Mouse (Mus musculus): ENCODE data around the gene Clec16a.

The Clec16a gene

DNA sequence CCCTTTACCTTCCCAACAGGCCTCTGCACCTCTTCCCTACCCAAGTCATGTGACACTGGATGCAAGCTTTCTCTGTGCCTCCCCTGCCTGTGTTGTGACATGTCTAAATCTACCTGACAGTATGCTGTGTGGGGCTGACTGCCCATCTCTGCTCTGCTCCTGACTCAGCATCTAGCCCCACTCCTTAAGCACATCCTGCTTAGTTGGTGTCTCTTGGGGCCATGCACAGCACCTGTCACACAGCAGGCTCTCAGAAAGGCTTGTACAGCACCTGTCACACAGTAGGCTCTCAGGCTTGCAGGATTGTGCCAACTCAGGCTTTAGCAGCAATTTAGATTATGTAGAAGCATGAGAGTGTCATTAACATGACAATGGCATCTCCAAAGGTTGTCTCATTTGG, 106.7 kb downstream of the Clec16a start:
- DNase-seq: no peak

DNA sequence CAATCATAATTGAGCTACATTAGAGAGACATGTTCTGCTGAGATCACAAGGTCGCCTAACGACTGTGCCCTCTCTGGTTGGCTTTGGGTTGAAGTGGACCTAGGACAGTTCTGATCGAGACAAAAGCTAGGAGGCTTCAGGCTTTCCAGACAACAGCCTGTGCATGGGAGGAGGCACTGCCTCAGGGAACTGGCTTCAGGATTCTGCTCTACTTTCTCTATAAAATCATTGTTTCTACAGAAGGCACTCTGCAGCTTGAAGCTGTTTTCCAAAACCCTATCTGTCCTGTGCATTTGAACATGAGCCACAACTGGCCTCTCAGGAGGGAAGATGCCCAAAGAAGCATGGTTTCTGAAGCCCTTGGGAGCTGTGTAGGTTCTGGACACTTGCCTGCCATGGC, 107.8 kb downstream of the Clec16a start:
- no peak for DNase-seq

DNA sequence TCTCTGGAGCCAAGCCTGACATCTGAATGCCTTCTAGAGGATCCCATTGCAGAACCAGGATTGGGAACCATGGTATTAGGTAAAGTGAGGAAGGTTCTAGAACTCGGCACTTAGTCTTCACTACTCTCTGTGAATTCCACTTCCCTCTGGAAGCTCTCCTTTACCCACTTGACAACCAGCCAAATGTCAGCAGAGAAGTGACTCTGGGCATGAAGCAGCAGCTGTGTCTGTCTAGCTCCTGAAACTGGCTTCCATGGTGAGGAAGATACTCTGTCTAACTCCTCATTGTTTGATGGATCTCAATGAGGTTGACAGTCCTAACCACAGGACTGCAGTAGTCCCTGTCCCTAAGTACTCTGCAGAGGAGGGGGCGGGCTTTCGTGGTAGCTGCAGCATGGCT, 110.1 kb downstream of the Clec16a start:
- no peak for DNase-seq

DNA sequence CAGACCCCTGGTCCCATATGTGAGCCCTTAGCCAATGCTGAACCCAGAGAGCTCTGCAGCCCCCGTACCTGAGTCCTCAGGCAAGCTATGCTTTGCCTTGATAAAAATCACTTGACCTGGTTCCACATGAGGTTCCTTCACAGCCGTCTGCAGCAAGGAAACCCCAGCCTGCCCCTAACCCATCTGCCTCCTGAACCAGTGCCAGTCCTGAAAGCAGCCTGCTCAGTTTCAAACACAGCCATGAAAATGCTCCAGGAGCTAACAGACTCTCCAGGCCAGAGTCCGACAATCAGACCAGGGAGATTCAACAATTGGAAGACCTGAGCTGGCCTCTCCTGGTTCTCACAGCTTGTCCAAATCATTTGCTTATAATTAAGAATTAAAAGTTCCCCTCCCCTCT, 110.8 kb downstream of the Clec16a start:
- no peak for DNase-seq

DNA sequence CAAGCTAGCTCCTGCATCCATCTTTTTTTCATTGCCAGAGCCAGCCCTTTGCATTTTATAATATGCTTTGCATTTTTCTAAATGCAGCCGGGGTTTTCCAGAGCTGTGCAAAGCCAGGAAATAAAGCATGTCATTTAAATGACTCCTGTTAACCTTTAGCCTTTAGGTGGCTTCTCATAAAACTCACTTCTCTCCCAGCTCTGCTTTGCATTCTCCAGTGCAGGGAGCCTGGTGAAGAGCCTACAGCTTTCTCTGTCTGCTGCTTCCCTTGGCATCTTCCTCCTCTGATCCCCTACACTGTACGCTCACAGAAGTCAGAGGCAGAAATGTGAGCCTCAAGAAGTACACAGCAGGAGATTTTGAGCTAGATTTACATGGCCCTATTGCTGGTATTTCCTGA, 111.3 kb downstream of the Clec16a start:
- no peak for DNase-seq

DNA sequence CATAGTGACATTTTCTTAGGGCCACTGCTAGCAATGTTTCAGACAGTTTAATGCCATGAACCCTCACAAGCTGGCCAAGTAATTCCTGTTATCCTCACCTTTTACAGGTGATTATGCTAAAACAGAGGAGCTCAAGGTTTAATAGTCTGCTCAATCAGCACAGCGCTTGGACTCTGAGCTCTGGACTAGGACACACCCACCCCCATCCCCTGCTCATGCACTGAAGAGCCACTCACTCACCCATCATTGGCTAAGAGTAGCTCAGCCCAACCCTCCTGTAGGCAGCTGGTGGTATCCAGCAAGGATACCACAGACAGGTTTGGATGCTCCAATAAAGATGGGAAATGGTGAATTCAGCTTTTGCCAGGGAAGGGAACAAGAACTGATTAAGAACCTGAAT, 111.8 kb downstream of the Clec16a start:
- no peak for DNase-seq

DNA sequence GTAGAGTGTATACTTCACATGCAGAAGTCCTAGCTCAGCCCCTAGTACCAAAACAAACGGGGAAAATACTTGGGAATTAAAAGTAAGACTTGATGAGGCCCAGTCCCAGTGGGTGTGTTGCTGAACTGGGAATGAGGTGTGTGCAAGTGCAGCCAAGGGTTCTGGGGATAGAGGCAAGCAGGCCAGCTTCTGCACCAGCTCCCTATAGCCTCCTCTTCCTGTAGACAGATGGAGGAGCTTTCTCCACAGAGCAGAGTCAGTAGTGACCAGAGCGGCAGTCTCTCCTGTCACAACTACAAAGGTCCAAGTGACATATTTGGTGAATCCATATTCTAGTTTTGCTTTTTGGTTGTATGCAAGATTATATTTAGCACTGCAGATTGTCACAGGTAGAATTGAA, 114.1 kb downstream of the Clec16a start:
- DNase-seq: no peak

DNA sequence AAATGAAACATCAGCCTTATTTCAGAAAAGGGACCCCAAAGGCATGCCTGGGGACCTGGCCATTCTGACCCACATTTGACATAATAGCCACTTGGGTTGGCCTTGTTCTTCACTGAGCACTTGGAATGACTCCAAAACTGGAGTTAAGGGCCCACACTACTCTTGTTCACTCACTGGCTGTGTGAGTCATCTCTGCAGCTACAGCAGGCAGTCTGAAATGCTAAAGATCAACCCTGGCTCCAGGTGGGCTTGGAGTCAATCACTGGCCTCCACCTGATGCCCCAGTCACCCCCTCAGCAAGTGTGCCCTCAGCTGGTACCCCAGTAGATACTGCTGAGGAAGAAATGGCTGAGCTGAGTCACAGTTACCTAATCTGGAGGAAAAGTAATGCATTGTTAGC, 115.4 kb downstream of the Clec16a start:
- peak; percentile 46 for DNase-seq

DNA sequence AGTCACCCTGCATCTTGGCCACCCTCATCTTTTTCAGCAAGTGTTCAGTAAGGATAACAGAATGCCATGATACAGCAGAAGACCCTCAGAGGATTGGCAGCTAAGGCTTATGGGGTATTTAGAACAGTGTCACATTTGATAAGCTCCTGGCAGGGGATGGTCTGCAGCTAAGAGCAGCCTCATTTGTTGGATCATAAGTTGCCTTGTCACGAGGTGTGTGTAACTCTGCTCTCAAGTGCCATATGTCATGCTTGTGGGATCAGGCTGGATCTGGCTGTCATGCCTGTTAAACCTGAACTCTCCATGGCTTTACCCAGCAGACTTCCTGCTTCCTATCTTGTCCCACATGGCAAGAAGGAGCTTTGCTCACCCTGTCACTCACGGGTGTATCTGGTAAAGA, 116.2 kb downstream of the Clec16a start:
- DNase-seq: no peak

DNA sequence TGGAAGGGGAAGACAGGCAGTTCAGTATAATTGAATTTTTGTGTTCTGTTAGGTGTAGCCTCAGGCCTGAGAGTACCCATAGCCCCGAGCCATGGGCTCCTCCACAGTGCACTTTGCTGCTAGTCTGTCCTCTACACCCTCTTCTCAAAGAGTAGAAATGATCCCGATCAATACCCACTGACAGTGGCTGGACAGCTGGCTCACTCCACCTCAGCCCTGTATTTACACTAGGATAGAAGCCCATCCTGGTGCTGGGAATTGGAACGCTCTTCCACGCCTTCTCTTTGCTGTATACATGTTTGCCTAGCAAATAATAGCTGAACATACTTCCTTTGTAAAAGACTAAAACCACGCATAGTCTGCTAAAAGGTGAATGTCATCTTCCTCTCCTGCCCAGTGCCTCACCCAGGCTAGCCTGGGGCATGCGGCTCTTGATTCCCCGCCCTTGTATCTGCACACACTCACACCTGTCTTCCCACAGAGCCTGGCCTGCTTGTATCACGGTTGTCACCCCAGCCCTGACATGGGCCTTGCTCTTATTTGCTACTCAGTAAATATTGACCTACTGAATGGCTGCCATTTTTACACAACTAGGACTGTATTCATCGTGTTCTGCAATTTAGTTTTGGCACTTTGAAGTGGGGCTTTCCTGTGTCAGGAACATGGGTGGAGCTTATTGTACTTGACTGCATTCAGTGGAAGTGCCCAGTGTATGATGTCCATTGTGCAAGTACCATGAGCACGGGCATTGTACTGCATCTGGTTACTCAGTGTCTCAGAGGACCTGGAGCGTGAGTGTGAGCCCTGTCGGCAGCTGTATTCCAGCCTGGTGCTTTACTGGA, 119.0 kb downstream of the Clec16a start:
- DNase-seq: peak; percentile 42

DNA sequence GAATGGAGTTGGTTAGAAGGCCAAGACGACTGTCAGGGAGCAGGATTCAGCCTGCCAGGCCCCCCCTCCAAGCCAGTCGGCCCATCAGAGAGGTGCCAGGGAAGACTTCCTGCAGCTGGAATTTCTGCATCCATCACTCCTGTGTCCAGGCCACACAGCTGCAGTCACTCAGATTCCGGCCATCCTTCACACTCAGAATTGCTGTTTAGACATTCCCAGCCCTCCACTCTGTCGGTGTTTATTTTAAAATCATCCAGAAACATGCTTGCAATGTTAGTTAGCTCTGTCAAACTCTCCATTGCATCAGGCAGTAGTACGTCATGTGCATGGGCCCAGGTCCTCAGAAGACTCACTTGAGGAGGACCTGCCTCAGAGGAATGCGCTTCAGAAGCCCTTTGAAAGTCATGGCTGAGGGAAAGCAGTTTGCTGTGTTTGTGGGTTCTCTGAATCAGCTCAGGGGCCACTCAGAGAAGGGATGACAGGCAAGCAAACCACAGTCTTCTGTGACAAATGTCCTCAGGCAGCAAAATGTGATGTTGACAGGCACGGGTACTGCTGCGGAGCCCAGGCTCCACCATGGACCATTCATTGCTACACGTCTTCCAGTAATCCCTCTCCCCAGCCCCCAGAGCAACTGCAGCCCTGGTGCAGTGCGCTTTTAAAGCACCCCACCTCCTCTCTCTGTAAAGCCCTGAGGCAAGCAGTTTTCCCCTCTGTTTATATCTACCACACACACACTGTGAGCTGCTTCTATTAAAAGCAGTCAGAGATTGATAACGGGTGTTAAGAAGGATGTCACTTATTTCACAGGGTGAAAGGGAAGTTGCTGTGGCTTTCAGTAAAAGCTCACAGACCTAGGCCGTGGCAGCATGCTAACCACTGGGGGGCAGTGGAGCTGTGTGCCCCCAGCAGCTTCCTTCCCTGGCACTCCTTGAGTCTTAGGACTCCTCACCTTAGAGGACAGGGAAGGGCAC, 120.1 kb downstream of the Clec16a start:
- peak; percentile 87 for DNase-seq

DNA sequence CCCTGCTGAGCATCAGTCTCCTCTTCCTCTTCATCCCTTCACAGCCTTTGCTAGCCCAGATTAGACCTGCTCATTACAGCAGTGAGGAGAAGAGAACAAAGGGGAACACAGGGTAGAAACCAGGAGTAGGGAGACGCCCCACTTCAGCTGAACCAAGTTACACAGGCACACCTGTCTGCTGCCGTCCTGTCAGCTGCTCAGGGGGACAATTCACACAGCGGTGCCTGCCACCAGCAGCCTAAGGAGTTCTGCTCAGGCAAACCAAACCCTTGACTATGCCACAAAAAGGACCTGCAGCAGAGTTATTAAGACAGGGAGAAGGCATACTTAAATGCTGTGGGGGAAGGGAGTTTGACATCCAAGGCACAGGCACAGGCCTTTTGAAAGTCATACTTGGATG, 121.6 kb downstream of the Clec16a start:
- DNase-seq: no peak

DNA sequence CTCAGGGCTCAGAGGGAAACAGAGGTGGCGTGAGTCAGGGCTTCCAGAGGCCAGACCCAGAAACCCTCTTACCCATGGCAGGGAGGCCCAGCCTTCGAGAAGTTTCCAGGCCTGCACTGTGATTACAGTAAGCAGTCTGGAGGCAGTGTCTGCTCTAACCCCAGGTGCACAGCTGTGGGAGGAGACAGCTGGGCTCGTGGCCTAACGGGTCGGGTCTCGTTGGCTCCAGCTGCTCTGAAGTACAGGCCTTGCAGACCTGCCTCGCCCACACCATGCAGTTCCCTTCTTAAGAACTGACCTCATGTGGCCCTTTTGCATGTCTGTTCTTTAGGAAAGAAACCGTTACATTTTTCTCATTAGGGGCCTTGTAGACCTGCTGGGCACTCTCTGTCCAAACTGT, 123.3 kb downstream of the Clec16a start:
- DNase-seq: no peak

DNA sequence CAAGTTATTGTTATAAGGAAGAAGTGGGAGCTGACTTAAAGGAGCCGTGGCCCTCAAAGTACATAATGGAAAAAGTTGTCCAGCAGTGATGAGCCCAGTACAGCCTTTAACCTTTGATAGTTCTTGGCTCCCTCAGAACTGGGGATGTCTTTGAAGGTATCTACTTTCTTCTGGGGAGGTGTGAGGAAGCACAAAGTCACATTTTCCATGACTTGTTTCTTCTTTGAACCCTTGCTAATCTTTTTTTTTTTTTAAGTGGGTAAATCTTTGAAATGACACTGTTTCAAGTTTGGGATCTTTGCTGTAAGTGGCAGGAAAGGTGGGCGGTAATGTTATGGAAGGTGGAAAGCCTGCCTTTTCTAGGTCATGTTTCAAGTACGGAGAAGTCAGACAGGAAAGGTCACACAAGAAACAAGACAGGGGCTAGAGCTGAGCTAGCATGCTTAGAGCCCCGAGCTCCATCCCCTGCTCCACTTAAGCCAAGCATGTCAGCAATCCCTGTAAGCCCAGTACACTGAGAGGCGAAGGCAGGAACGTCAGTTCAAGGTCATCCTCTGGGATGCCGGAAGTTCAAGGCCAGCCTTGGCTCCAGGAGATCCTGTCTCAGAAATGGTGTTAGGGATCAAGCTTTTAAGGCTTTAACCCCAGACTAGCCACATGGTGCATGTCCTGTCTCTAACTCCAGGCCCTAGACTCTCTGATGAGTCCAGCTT, 124.0 kb downstream of the Clec16a start:
- no peak for DNase-seq

DNA sequence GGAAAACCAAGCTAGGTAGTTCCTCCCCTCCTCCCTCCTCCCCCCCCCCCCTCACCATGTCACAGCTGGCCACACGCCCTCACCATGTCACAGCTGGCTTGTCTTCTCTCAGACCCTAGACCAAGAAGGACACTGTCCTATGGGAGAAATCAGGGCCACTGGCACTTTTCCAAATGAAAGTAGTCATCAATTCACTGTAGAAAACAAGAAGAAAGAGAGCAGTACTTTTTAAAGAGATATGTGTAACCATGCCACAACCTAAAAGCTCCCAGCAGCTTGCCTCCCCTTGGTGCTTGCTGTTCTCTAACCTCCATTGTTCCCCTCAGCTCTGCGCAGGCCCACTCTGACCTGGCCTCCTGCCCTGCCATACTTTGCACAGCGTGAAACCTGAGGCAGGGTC, 124.8 kb downstream of the Clec16a start:
- no peak for DNase-seq

DNA sequence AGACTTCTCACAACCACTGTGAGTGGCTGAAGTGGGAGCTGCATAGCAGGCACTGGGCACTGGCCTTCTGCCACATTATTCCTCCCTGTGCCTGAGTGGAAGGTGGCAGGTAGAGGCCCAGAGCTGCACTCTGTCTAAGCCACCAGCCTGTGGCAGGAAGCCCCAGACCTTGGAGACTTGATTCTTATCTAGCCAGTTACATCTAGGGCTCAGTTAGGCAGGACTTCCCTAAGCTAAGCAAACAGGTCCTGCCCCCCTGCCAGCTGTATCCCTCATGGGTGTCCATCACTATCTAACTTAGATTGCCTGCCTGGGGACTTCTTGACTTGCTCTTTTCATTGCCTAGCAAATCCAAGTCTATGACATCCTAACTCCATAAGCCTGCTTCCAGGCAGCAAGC, 127.4 kb downstream of the Clec16a start:
- no peak for DNase-seq

DNA sequence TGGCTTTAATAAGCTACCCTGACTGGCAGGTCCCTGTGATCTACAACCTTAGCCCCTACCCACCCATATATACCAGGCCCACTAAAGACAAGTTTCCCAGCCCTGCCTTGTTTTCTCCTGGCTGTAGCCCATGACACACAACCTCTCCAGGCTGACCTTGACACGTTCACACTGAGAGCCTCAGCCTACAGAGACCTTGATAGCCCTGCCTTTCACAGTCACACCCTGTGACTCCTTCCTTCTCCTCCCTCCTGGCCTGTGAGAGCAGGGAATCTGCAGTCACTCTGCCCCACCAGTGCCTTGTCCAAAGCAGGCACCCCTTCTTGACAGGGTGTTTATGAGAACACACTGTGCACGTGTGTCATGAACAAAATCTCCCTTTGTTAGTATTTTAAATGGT, 128.9 kb downstream of the Clec16a start:
- no peak for DNase-seq

DNA sequence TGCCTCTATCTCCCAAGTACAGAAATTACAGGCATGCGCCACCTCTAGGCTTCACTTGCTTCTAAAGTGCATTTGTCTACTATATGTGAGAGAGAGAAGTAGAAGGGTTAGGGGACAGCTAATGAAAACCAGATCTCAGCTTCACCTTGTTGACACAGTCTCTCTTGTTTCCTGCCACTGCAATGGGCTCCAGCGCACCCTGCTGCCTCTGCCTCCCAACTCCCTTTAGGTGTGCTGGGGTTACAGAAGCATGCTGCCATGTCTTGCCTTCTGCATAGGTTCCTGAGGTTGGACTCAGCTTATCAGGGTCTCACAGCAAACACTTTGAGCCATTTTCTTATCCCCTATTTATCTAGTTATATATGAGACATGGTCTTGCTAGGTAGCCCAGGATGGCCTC, 129.8 kb downstream of the Clec16a start:
- DNase-seq: no peak

DNA sequence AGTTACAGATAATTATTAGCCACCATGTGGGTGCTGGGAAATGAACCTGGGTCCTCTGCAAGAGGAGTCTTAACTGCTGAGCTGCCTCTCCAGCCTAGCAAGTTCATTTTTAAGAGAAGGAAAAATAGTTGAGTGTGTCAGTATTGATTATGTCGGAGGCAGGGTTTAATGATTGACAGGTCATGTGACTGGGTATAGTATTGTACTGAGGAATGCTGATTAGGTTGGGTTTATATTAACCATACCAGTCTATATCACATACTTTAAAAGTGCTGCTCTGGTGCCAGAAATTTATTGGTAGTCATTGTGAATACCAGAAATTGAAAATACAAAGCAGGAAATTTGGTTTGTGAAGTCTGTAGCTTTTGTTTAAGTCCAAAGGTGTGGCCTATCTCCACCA, 130.5 kb downstream of the Clec16a start:
- no peak for DNase-seq

DNA sequence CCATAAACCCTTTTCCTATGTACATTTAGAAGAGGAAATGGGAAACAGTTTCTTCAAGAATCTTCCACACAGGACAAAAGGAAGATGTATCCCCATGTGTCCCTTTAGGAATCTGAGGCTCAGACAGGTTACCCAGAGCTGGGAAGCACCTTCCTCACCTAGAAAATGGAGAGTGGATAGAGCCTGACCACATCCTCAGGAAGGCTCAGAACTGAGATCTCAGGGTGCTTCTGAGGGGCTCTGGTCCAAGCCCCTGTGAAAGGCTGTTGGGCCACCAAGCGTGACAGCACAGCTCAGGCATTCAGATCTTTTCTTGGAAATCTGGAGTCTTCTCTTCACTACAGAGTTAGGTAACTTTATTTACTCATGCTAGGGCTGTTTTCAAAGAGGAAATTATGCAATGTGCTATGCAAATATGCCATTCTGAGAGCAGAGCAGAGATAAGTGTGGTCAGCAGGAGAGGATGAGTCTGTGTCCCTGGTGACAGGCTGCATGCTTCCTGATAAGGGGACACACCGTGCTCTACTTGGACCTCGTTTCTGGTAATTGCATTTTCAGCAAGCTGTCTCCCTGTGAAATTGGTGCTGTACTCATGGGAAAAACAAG, 131.4 kb downstream of the Clec16a start:
- DNase-seq: no peak

DNA sequence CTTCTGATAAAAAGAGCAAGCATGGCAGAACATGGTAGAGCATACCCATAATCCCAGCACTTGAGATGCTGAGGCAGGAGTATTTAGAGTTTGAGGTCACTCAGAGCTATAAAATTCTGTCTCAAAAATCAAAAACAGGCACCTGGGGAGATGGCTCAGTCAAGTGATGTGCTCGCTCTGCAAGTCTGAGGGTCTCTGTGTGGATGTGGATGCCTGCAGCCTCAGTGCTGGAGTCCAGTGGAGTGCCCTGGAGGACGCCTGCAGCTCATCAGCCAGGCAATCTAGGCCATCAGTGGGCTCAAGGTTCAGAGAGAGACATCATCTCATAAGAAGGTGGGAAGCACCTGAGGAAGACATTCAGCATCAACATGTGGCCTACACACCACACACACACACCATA, 137.4 kb downstream of the Clec16a start:
- DNase-seq: no peak

DNA sequence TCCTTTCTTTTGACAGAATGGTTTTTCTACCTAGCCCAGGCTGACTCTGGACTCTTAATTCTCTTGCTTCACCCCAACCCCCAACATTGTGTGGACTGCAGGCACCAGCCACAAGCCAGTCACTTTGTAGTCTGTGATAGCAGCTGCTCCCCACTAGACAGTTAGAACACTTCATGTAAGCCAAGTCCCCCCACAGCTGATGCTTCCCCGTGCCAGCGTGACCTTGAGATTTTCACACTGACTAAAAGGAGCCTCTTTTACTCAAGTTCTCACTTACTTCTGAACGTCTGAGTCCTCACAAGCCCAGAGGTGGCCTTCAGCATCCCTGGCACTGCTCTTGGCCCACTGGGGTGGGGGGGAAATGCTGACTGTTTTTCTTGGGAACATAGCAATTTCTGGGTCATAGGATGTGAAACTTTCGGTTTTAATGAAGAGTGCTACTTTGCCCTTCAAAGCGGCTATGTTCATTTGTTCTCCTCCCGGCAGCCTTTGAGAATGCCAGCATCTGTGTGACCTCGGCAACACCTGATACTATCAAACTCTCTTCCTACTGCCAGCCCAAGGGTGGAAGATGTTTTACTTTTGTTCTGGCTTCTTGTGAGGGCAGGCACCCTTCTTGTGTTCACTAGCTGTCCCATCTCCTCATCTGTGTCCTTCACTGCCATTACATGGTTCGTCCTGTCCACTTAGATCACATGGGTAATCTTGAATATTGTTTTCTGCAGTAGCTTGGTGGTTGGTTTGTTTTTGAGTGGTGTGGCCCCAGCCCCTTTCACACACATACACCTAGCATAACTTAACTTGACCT, 138.3 kb downstream of the Clec16a start:
- no peak for DNase-seq
